Mouse (Mus musculus): ENCODE measurements around the gene Snx12. TPM values are rescaled to one million over a fixed set of nuclear protein-coding genes. Genes with fewer than 3 reads are reported as not detected.

The Snx12 gene
- total RNA-seq, 2 experiments from 2014 or later, result 76.8 to 81.7 TPM

DNA sequence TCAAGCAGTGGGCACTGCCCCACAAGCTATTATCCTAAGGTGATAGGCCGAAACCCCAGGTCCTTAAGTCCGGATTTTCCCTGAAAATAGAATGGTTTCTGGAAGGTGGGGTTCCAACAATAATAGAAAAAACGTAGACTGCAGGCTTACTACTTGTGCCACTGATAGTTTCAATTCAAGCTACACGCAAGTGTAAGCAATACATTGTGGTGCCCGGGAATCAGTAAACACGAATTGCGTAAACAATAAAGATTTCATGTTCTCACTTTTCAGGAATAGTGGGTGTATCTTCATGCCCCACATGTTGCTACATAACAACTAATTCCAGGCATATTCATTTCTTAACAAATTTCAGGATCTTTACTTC is 416 bp upstream of the Snx12 start:
- intact Hi-C loops (cut with DNase I), result loop anchor here (1.0 to 10.0 kb wide), 4 partner anchors 32 to 110 kb away; partner anchors contain the start of genes Foxo4 and Med12
- peak overlapping the region; percentile 43 for H3K4me3 ChIP-seq
- H3K27ac ChIP-seq, result peak overlapping the region; percentile 77
- DNase-seq (ENCODE audit: extremely low spot score in 1 of 2, low spot score in 2 of 2), result no peak
- TF ChIP-seq CTCF (IDR thresholded peaks at IDR 0.05), result no peak

DNA sequence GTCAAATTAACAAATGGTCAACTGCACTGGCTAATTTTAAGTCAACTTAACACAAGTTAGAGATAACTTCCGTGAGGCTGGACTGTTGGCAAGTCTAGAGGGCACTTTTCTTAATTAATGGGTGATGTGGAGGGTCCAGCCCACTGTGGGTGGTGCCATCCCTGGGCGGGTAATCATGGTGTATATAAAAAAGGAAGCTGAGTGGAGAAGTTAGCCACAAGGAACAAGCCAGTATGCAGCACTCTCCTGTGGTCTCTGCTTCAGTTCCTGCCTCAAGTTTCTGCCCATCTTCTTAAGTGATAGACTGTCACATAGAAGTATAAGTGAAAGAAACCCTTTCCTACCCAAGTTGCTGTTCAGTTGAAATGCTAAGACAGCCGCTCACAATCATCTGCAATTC is 33.1 kb downstream of the Snx12 start:
- no peak overlapping the region for H3K4me3 ChIP-seq
- intact Hi-C loops (cut with DNase I), result no loop called here
- DNase-seq (ENCODE audit: extremely low spot score in 1 of 2, low spot score in 2 of 2), result no peak
- TF ChIP-seq CTCF (IDR thresholded peaks at IDR 0.05), result no peak
- no peak overlapping the region for H3K27ac ChIP-seq

DNA sequence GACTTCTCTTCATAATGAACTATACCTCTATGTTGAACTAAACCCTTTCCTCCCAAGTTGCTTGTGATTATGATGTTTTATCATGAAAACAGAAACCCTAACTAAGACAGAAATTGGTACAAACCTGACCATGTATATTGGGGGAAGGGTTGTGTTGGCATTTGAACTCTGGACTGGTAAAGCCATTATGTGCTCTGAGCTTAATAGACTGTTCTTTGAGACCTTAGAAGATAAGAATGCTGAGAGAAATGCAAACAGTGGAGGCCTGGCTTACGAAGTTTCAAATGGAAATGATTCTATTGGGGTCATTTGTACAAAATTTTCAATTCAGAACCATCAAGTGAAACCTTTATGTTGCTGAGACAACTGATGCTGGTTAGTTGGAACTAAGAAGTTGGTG is 34.7 kb downstream of the Snx12 start:
- Histone ChIP-seq H3K4me3 (no peak overlapping the region), H3K27ac (no peak overlapping the region)
- intact Hi-C loops (cut with DNase I), result no loop called here
- DNase-seq (ENCODE audit: extremely low spot score in 1 of 2, low spot score in 2 of 2), result no peak
- no peak for TF ChIP-seq CTCF (IDR thresholded peaks at IDR 0.05)

DNA sequence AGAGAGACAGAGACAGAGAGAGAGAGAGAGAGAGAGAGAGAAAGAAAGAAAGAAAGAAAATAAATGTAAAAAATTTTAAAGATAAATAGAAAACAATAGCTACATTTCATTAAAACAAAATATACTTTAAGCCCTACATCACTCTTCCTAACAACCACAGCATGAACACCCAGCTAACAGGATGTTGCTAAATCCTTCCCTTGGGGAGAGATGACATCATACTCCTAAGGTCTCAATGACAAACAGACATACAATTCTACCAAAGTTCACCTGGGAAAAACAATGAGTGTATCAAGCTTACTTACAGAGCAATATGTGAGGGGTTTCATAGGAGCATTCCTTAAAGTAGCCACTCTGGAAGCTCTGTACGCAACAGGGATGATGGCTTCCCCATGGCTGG is 49.0 kb downstream of the Snx12 start:
- no peak overlapping the region for H3K4me3 ChIP-seq
- H3K27ac ChIP-seq, result no peak overlapping the region
- DNase-seq (ENCODE audit: extremely low spot score in 1 of 2, low spot score in 2 of 2), result no peak
- intact Hi-C loops (cut with DNase I), result no loop called here
- no peak for TF ChIP-seq CTCF (IDR thresholded peaks at IDR 0.05)

DNA sequence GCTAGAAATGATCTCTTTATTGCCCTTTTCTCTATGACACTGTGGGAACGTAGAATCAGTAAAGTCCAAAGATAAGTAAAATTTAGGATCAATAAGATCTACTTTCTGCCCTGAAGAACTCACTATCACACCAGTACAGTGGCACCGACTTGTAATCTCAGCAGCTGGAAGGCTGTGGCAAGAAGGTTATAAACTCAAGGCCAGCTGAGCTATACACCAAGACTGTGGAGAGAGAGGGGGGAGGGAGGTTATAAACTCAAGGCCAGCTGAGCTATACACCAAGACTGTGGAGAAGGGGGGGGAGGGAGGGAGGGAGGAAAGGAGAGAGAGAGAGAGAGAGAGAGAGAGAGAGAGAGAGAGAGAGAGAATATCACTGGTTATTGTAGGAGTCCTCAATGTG is 53.9 kb downstream of the Snx12 start:
- DNase-seq (ENCODE audit: extremely low spot score in 1 of 2, low spot score in 2 of 2), result no peak
- H3K4me3 ChIP-seq, result no peak overlapping the region
- intact Hi-C loops (cut with DNase I), result no loop called here
- H3K27ac ChIP-seq, result no peak overlapping the region
- TF ChIP-seq CTCF (IDR thresholded peaks at IDR 0.05), result no peak

DNA sequence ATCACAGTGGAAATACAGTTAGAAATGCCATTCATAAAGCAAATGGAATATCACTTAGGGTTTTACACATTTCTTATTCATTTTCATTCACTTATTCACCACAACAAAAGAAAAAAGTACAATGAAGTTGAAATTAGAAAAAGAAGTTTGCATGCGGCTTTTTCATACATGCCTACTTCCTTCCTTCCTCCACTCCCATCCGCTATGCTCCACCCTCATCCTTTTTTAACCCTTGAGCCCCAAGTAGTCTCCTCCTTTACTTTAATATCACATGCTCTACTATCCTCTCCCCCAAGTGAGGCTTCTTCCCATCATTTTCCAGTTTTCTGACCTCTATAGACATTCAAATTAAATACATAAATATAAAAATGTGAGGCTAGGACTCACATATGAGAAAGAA is 58.6 kb downstream of the Snx12 start:
- intact Hi-C loops (cut with DNase I), result no loop called here
- no peak overlapping the region for H3K27ac ChIP-seq
- no peak for TF ChIP-seq CTCF (IDR thresholded peaks at IDR 0.05)
- no peak overlapping the region for H3K4me3 ChIP-seq
- no peak for DNase-seq (ENCODE audit: extremely low spot score in 1 of 2, low spot score in 2 of 2)

DNA sequence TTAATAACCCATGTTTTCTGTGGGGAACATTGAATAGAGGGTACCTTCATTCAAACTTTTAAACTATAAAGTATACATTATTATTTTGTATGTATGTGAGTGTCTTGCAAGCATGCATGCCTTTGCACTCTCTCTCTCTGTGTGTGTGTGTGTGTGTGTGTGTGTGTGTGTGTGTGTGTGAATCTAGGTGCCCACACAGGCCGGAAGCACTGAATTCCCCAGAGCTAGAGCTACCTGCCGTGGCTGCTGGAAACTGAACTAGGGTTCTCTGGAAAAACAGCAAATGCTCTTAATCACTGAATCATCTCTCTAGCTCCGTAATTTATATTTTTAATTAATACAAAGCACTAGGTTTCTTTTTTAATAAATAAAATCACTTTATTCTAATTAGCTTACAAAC is 59.1 kb downstream of the Snx12 start:
- Histone ChIP-seq H3K27ac (no peak overlapping the region), H3K4me3 (no peak overlapping the region)
- intact Hi-C loops (cut with DNase I), result no loop called here
- DNase-seq (ENCODE audit: extremely low spot score in 1 of 2, low spot score in 2 of 2), result no peak
- no peak for TF ChIP-seq CTCF (IDR thresholded peaks at IDR 0.05)

DNA sequence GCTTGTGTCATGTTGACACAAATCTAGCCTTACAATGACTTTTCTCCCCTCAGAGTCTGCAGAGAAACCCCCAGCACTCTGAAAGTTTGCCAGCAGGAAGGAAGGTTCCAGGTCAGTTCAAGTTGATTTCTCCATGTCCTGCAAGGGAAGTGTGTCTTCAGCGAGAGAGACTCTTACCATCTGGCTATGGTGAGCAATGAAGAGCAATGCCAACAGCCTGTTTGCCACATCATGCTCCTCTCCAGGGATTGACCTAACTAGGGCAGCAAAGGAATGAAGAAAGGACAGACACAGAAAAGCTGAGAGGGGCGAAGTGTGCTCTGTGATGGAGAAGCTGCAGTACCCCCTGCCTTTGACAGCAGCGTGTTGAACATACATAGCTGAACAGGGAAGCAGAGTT is 59.8 kb downstream of the Snx12 start:
- no peak for DNase-seq (ENCODE audit: extremely low spot score in 1 of 2, low spot score in 2 of 2)
- no peak overlapping the region for H3K4me3 ChIP-seq
- TF ChIP-seq CTCF (IDR thresholded peaks at IDR 0.05), result no peak
- intact Hi-C loops (cut with DNase I), result no loop called here
- H3K27ac ChIP-seq, result no peak overlapping the region

DNA sequence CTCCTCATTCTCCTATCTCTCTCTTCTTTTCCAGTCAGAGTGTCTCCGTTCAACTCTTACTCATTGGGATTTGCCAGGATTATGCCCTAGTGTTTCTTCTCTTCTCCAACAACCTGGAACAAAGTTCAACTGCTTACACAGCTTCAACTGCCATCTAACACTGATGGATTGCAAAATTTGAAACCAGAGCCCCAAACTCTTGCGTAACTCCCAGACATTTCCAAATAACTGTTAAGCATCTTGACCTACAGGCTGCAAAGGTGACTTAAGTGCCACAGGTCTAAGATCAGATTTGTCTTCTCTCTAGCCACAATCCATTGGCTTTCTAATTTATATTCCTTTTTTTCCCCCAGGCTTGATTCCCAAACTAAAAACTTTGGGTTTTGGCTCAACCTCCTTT is 64.9 kb downstream of the Snx12 start:
- no peak for TF ChIP-seq CTCF (IDR thresholded peaks at IDR 0.05)
- DNase-seq (ENCODE audit: extremely low spot score in 1 of 2, low spot score in 2 of 2), result no peak
- no peak overlapping the region for H3K27ac ChIP-seq
- intact Hi-C loops (cut with DNase I), result no loop called here
- no peak overlapping the region for H3K4me3 ChIP-seq

DNA sequence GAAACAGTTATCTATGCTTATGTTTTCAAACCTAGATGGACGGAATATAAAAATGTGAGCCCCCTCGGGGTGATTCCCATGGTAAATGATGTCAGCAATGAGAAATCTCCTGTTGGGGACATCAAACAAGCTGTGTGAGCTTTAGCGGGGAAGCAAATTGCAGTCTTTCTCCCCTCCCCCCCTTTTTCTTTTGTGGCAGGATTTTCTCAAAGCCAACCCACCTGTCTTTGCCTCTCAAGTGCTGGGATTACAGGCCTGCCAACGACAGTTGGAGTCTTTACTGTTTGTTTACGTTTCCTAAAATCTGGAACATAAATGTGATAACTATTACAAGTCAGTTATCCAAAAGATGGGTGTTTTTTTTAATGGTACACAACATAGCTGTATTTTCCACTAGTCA is 66.0 kb downstream of the Snx12 start:
- intact Hi-C loops (cut with DNase I), result no loop called here
- TF ChIP-seq CTCF (IDR thresholded peaks at IDR 0.05), result no peak
- H3K27ac ChIP-seq, result no peak overlapping the region
- no peak overlapping the region for H3K4me3 ChIP-seq
- no peak for DNase-seq (ENCODE audit: extremely low spot score in 1 of 2, low spot score in 2 of 2)

DNA sequence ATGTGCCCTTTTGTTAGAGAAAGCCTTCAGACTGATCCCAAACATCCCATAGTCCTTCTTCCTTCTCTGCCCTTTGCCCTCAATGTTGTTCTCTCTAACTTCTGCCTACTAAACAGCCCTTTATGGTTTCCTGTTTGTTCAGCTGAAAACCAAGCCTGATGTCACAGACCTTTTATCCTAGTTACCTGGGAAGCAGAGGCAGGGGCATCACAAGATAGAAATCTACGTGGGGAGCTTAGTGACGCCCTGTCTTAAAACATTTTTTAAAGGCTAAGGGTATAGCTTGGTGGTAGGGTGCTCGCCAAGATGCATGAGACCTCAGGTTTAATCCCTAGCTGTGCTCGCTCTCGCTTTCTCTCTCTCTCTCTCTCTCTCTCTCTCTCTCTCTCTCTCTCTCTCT is 74.9 kb downstream of the Snx12 start:
- intact Hi-C loops (cut with DNase I), result no loop called here
- DNase-seq (ENCODE audit: extremely low spot score in 1 of 2, low spot score in 2 of 2), result no peak
- H3K4me3 ChIP-seq, result no peak overlapping the region
- no peak overlapping the region for H3K27ac ChIP-seq
- TF ChIP-seq CTCF (IDR thresholded peaks at IDR 0.05), result no peak

DNA sequence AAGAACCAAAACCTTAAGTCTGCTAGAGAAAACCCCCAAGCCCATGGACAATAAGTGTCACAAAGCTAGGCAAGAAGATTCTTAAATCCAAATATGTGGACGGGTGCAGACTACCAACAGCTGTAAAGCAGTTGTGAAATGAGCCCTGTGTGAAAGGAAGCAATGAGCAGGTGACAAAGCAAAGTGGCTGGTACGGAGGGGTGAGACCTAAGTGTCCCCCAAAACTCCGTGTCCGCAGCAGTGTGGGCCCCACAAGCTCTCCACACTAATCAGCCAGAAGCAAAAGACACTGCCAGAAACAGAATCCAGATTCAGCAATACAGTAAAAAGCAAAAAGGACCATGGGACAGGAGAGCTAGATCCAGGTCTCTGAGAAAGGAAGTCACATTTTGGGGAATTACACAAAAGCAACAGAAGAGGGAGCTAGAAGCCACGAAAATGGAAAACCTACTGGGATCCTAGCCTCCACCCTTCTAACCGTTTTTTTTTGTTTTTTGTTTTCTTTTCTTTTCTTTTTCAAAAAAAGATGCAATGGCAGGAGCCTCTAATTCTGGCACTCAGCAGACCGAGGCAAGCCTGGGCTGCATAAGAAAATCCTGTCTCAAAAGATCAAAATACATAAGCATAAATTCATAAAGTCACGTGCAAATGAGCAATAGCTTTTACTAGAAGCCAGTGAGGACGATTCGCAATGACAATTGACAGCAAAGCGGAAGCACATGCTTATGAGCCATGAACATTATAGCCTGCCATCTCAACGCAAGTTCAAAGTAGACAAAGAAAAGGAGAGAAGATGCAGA is 90.2 kb downstream of the Snx12 start:
- intact Hi-C loops (cut with DNase I), result loop anchor here (1.0 to 10.0 kb wide), 5 partner anchors 93 to 355 kb away; partner anchors contain the start of gene Snx12
- peak overlapping the region; percentile 38 for H3K4me3 ChIP-seq
- 0 out of 2 replicates have a peak overlapping the region, but pooled peaks have one; percentile 36 for H3K27ac ChIP-seq
- peak in 1 of 2 experiments; percentile 6 for DNase-seq (ENCODE audit: extremely low spot score in 1 of 2, low spot score in 2 of 2)
- peak; percentile 64 for TF ChIP-seq CTCF (IDR thresholded peaks at IDR 0.05)

DNA sequence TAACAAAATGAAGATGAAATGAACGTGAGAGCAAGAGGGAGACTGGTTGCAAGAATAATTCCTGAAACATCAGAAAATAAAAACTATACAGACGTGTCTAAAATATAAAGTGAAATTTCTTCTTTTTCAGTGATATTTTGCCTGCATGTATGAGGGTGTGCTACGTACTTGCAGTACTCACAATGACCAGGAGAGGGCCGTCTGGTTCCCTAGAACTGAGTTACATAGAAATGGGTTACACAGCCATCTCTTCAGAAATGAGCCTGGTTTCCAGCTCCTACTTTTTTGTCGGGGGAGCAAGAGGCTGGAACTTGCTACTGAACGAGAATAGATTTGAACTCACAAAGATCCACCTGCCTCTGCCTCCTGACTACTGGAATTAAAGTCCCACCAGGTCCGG is 91.4 kb downstream of the Snx12 start:
- Histone ChIP-seq H3K4me3 (no peak overlapping the region), H3K27ac (no peak overlapping the region)
- intact Hi-C loops (cut with DNase I), result loop anchor here (5.0 to 10.0 kb wide), 4 partner anchors 94 to 356 kb away; partner anchors contain the start of gene Snx12
- peak; percentile 79 for TF ChIP-seq CTCF (IDR thresholded peaks at IDR 0.05)
- DNase-seq (ENCODE audit: extremely low spot score in 1 of 2, low spot score in 2 of 2), result peak; percentile 56 to 69

Measured in left cerebral cortex, adult 2 months (tissue).